Mouse (Mus musculus): ENCODE measurements around the gene Syn3.
"Not testable (repeated sequence)": the region's sequence is repeated elsewhere in the genome, so short reads cannot be mapped to it uniquely, and the experiment has no call there.

Syn3 gene

GRCm38 (mm10) chr10:86418345-86418744 is 80.4 kb downstream of the Syn3 start:
- peak; percentile 34 for DNase-seq (ENCODE audit: low read depth, low spot score)

GRCm38 (mm10) chr10:86416806-86417205 is 81.9 kb downstream of the Syn3 start:
- no peak for DNase-seq (ENCODE audit: low read depth, low spot score)

- DNase-seq (ENCODE audit: low read depth, low spot score), result no peak
Measured at GRCm38 (mm10) chr10:86410868-86411267, 87.8 kb downstream of the Syn3 start.

DNA sequence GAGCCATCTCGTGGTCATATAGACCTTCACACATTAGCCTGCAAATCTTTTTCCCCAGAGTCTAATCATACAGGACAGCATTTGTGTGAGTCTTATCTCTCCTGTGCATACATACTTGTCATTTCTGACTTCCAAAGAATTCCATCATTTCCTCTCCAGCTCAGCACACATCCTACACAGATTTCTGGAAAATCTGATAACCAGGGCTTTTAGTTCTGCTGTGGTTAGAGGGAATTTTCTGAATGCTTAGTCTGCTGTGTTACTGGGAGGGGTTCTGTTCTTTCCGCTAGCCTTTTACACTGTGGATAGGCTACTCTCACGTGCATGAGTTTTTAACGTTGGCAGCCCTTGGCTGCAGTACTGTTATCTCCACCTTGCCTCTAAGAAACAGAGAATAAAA is 91.7 kb downstream of the Syn3 start:
- DNase-seq (ENCODE audit: low read depth, low spot score), result no peak

DNA sequence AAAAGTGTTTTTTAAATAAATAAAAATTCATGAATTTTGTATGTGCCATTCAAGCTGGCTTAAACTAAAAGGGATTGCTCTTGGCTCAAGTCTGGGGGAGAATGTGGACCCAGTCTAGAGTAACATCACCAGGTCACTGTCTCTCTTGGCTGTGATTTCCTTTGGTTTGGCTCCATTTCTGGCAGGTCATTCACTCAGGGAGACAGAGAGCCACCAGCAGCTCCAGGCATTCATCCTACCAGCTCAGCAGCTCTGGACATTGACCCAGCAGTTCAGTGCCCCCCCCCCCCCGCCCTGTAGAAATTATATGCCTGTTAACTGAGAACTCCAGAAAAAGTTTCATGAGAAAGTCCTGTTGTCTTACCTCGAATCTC is 100.4 kb downstream of the Syn3 start:
- no peak for DNase-seq (ENCODE audit: low read depth, low spot score)

- DNase-seq (ENCODE audit: low read depth, low spot score), result no peak
Measured at GRCm38 (mm10) chr10:86397577-86398346, 100.9 kb downstream of the Syn3 start.

- no peak for DNase-seq (ENCODE audit: low read depth, low spot score)
Measured at GRCm38 (mm10) chr10:86392399-86392798, 106.3 kb downstream of the Syn3 start.

- DNase-seq (ENCODE audit: low read depth, low spot score), result peak; percentile 76
Measured at GRCm38 (mm10) chr10:86389913-86390312, 108.8 kb downstream of the Syn3 start.

- no peak for DNase-seq (ENCODE audit: low read depth, low spot score)
Measured at GRCm38 (mm10) chr10:86389357-86389756, 109.3 kb downstream of the Syn3 start.

GRCm38 (mm10) chr10:86388803-86389202 is 109.9 kb downstream of the Syn3 start:
- DNase-seq (ENCODE audit: low read depth, low spot score), result peak; percentile 91

DNA sequence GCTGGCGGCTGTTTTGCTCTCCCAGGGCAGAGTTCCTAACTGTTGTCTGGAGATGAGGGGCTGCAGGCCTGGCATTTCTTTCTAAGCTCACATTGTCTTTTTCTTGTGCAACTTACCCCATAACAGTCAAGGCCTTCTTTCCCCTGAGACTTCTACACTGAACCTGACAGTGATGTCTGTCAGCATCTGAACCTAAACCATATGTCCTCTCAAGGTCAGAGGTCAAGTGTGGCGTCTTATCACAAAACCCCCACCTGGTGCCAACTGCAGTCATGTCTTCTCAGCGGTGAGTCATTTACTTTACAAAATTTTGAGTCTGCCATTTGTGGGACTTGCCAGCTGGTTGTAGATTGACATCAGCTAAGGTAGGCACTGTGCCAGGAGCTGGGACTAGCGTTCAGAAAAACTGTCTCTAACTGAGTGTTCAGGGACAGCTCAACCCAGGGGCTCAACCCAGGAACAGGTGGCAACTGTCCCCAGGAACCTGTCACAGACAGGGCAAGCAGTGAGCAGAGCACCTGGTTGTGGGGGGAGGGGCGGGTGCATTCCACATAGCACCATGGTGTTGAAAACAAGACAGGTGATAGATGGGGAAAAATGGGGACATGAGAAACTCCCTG is 110.8 kb downstream of the Syn3 start:
- DNase-seq (ENCODE audit: low read depth, low spot score), result peak; percentile 88

- peak; percentile 39 for DNase-seq (ENCODE audit: low read depth, low spot score)
Measured at GRCm38 (mm10) chr10:86386232-86386631, 112.5 kb downstream of the Syn3 start.

GRCm38 (mm10) chr10:86385656-86386055 is 113.0 kb downstream of the Syn3 start:
- DNase-seq (ENCODE audit: low read depth, low spot score), result no peak

DNA sequence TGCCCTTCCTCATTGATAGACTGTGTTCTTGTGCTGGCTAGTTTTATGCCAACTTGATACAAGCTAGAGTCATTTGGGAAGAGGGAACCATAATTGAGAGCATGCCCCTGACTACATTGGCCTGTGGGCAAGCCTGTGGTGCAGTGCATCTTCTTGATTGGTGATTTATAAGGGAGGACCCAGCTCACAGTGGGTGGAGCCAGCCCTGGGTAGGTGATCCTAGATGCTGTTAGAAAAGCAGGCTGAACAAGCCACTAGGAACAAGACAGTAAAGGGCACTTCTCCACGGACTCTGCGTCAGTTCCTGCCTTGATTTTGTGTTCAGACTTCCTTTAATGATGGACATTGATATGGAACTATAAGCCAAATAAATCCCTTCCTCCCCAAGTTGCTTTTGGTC is 114.0 kb downstream of the Syn3 start:
- no peak for DNase-seq (ENCODE audit: low read depth, low spot score)

GRCm38 (mm10) chr10:86381922-86382260 is 116.8 kb downstream of the Syn3 start:
- DNase-seq (ENCODE audit: low read depth, low spot score), result no peak

GRCm38 (mm10) chr10:86381150-86381921 is 117.4 kb downstream of the Syn3 start:
- no peak for DNase-seq (ENCODE audit: low read depth, low spot score)

DNA sequence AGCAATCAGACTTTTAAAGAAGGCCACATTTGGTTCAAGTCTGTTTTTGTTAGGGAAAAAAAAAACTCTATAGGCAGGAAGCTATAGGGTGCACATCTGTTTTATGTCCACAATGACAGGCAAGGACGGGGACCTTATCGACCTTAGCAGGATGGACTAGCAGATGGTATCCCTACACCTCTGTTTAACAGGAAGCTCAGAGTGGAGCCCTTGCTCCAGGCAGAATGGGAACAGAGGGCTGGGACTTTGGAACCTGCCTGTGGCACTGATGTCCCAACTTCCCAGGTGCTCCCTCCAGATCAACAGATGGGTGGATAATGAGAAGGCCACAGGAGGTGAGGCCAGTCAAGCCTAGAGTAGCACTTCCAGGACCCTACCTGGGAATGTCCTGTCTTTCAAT is 118.1 kb downstream of the Syn3 start:
- peak; percentile 31 for DNase-seq (ENCODE audit: low read depth, low spot score)

GRCm38 (mm10) chr10:86378803-86379202 is 119.9 kb downstream of the Syn3 start:
- not testable (repeated sequence) for DNase-seq (ENCODE audit: low read depth, low spot score)

GRCm38 (mm10) chr10:86376392-86377185 is 122.1 kb downstream of the Syn3 start:
- peak; percentile 37 for DNase-seq (ENCODE audit: low read depth, low spot score)

- DNase-seq (ENCODE audit: low read depth, low spot score), result peak; percentile 36
Measured at GRCm38 (mm10) chr10:86375903-86376302, 122.8 kb downstream of the Syn3 start.

DNA sequence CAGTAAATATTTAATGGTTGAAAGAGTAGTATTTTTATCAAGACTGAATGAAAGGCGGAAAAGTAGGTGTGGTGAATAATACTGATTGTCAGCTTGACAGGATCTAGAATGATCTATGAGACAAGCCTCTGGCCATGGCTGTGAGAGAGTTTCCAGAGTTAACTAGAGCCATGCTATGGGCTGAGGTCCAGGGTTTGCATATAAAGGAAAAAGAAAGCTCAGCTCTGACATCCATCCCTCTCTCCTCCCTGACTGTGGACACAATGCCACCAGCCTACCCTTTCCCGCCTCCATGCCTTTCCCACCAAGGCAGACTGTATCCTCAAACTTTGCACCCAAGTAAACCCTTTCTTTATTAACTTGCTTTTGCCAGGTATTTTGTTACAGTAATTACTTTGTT is 124.6 kb downstream of the Syn3 start:
- no peak for DNase-seq (ENCODE audit: low read depth, low spot score)

- DNase-seq (ENCODE audit: low read depth, low spot score), result no peak
Measured at GRCm38 (mm10) chr10:86371561-86371960, 127.1 kb downstream of the Syn3 start.
